Mouse (Mus musculus): ENCODE data around the gene Selenom. TPM values are rescaled to one million over a fixed set of nuclear protein-coding genes. Genes with fewer than 3 reads are reported as not detected.

Selenom gene
- polyA plus RNA-seq, 1 experiment from 2014 or later = 119 TPM

- ATAC-seq (replicated peaks; ENCODE audit: extremely low read depth, insufficient read depth, low FRiP score) = peak; percentile 1; the same call in 1 of the 2 replicates
- H3K27me3 ChIP-seq (ENCODE audit: control insufficient read depth, insufficient read depth, low read length) = no peaks in the 10 kb centered on the region
- no peaks in the 10 kb centered on the region for H3K9me3 ChIP-seq (replicated peaks; ENCODE audit: control insufficient read depth, low read length)
- H3K4me2 ChIP-seq (ENCODE audit: low read depth, low read length) = peak overlapping the region; percentile 70
- WGBS = 17% methylated on average over 8 of the region's 8 CpGs
- peaks cover 36% of the 10 kb centered on the region for H3K4me1 ChIP-seq (ENCODE audit: control insufficient read depth, insufficient read depth, low read length)
- peak overlapping the region; percentile 54 for H3K9ac ChIP-seq (ENCODE audit: low read length)
- peak overlapping the region; percentile 83; the same call in 1 of the 2 replicates for H3K4me3 ChIP-seq (ENCODE audit: low read length)
- H3K36me3 ChIP-seq (ENCODE audit: control insufficient read depth, insufficient read depth) = peaks cover 38% of the 10 kb centered on the region
- peak overlapping the region; percentile 95 for H3K27ac ChIP-seq (ENCODE audit: low read length)
Measured at GRCm38 (mm10) chr11:3534956-3535355, 20.5 kb downstream of the Selenom start.

- peak overlapping the region; percentile 95 for H3K27ac ChIP-seq (ENCODE audit: low read length)
- peaks cover 36% of the 10 kb centered on the region for H3K4me1 ChIP-seq (ENCODE audit: control insufficient read depth, insufficient read depth, low read length)
- under 1% methylated on average over 36 of the region's 36 CpGs for WGBS
- H3K9ac ChIP-seq (ENCODE audit: low read length) = peak overlapping the region; percentile 76
- H3K9me3 ChIP-seq (replicated peaks; ENCODE audit: control insufficient read depth, low read length) = no peaks in the 10 kb centered on the region
- H3K4me3 ChIP-seq (ENCODE audit: low read length) = peak overlapping the region; percentile 83
- H3K36me3 ChIP-seq (ENCODE audit: control insufficient read depth, insufficient read depth) = peaks cover 34% of the 10 kb centered on the region
- ATAC-seq (replicated peaks; ENCODE audit: extremely low read depth, insufficient read depth, low FRiP score) = peak; percentile 82
- no peaks in the 10 kb centered on the region for H3K27me3 ChIP-seq (ENCODE audit: control insufficient read depth, insufficient read depth, low read length)
- H3K4me2 ChIP-seq (ENCODE audit: low read depth, low read length) = peak overlapping the region; percentile 70
Measured at GRCm38 (mm10) chr11:3535406-3535986, 21.0 kb downstream of the Selenom start.

- 25% methylated on average over 5 of the region's 5 CpGs for WGBS
- H3K4me2 ChIP-seq (ENCODE audit: low read depth, low read length) = peak overlapping the region; percentile 70
- H3K27me3 ChIP-seq (ENCODE audit: control insufficient read depth, insufficient read depth, low read length) = no peaks in the 10 kb centered on the region
- H3K9ac ChIP-seq (ENCODE audit: low read length) = peak overlapping the region; percentile 76
- H3K4me3 ChIP-seq (ENCODE audit: low read length) = peak overlapping the region; percentile 83
- peaks cover 29% of the 10 kb centered on the region for H3K36me3 ChIP-seq (ENCODE audit: control insufficient read depth, insufficient read depth)
- ATAC-seq (replicated peaks; ENCODE audit: extremely low read depth, insufficient read depth, low FRiP score) = no peak
- no peaks in the 10 kb centered on the region for H3K9me3 ChIP-seq (replicated peaks; ENCODE audit: control insufficient read depth, low read length)
- peak overlapping the region; percentile 95 for H3K27ac ChIP-seq (ENCODE audit: low read length)
- H3K4me1 ChIP-seq (ENCODE audit: control insufficient read depth, insufficient read depth, low read length) = peaks cover 36% of the 10 kb centered on the region
Measured at GRCm38 (mm10) chr11:3536082-3536481, 21.6 kb downstream of the Selenom start.

- Histone ChIP-seq H3K4me1 (ENCODE audit: control insufficient read depth, insufficient read depth, low read length) (peaks cover 36% of the 10 kb centered on the region), H3K9ac (ENCODE audit: low read length) (peak overlapping the region; percentile 76), H3K4me2 (ENCODE audit: low read depth, low read length) (peak overlapping the region; percentile 70), H3K27ac (ENCODE audit: low read length) (peak overlapping the region; percentile 95), H3K4me3 (ENCODE audit: low read length) (peak overlapping the region; percentile 83), H3K27me3 (ENCODE audit: control insufficient read depth, insufficient read depth, low read length) (no peaks in the 10 kb centered on the region), H3K9me3 (replicated peaks; ENCODE audit: control insufficient read depth, low read length) (no peaks in the 10 kb centered on the region), H3K36me3 (ENCODE audit: control insufficient read depth, insufficient read depth) (peaks cover 21% of the 10 kb centered on the region)
- no peak for ATAC-seq (replicated peaks; ENCODE audit: extremely low read depth, insufficient read depth, low FRiP score)
- 91% methylated on average over 5 of the region's 5 CpGs for WGBS
Measured at GRCm38 (mm10) chr11:3536745-3537333, 22.4 kb downstream of the Selenom start.

- no peak for ATAC-seq (replicated peaks; ENCODE audit: extremely low read depth, insufficient read depth, low FRiP score)
- H3K4me2 ChIP-seq (ENCODE audit: low read depth, low read length) = peak overlapping the region; percentile 70
- peak overlapping the region; percentile 83 for H3K4me3 ChIP-seq (ENCODE audit: low read length)
- H3K27me3 ChIP-seq (ENCODE audit: control insufficient read depth, insufficient read depth, low read length) = no peaks in the 10 kb centered on the region
- H3K27ac ChIP-seq (ENCODE audit: low read length) = no peak overlapping the region
- H3K36me3 ChIP-seq (ENCODE audit: control insufficient read depth, insufficient read depth) = peaks cover 13% of the 10 kb centered on the region
- H3K9me3 ChIP-seq (replicated peaks; ENCODE audit: control insufficient read depth, low read length) = no peaks in the 10 kb centered on the region
- H3K4me1 ChIP-seq (ENCODE audit: control insufficient read depth, insufficient read depth, low read length) = peaks cover 36% of the 10 kb centered on the region
- H3K9ac ChIP-seq (ENCODE audit: low read length) = peak overlapping the region; percentile 89
- 64% methylated on average over 3 of the region's 3 CpGs for WGBS
Measured at GRCm38 (mm10) chr11:3537711-3538110, 23.2 kb downstream of the Selenom start.

GRCm38 (mm10) chr11:3538341-3538740 is 23.9 kb downstream of the Selenom start:
- peak overlapping the region; percentile 70 for H3K4me2 ChIP-seq (ENCODE audit: low read depth, low read length)
- H3K4me3 ChIP-seq (ENCODE audit: low read length) = peak overlapping the region; percentile 83
- whole genome bisulfite sequencing = 46% methylated on average over 4 of the region's 4 CpGs
- H3K9ac ChIP-seq (ENCODE audit: low read length) = peak overlapping the region; percentile 89
- no peaks in the 10 kb centered on the region for H3K9me3 ChIP-seq (replicated peaks; ENCODE audit: control insufficient read depth, low read length)
- peak overlapping the region; percentile 72 for H3K27ac ChIP-seq (ENCODE audit: low read length)
- H3K36me3 ChIP-seq (ENCODE audit: control insufficient read depth, insufficient read depth) = peaks cover 9% of the 10 kb centered on the region; the same call in 1 of the 2 replicates
- ATAC-seq (replicated peaks; ENCODE audit: extremely low read depth, insufficient read depth, low FRiP score) = no peak
- H3K4me1 ChIP-seq (ENCODE audit: control insufficient read depth, insufficient read depth, low read length) = peaks cover 39% of the 10 kb centered on the region
- no peaks in the 10 kb centered on the region for H3K27me3 ChIP-seq (ENCODE audit: control insufficient read depth, insufficient read depth, low read length)

- peaks cover 4% of the 10 kb centered on the region; the same call in 1 of the 2 replicates for H3K36me3 ChIP-seq (ENCODE audit: control insufficient read depth, insufficient read depth)
- peak overlapping the region; percentile 70 for H3K4me2 ChIP-seq (ENCODE audit: low read depth, low read length)
- peak; percentile 84 for ATAC-seq (replicated peaks; ENCODE audit: extremely low read depth, insufficient read depth, low FRiP score)
- H3K4me1 ChIP-seq (ENCODE audit: control insufficient read depth, insufficient read depth, low read length) = peaks cover 43% of the 10 kb centered on the region
- H3K9ac ChIP-seq (ENCODE audit: low read length) = peak overlapping the region; percentile 89
- peak overlapping the region; percentile 83 for H3K4me3 ChIP-seq (ENCODE audit: low read length)
- 4% methylated on average over 33 of the region's 33 CpGs for WGBS
- peak overlapping the region; percentile 72 for H3K27ac ChIP-seq (ENCODE audit: low read length)
- no peaks in the 10 kb centered on the region for H3K9me3 ChIP-seq (replicated peaks; ENCODE audit: control insufficient read depth, low read length)
- H3K27me3 ChIP-seq (ENCODE audit: control insufficient read depth, insufficient read depth, low read length) = no peaks in the 10 kb centered on the region
Measured at GRCm38 (mm10) chr11:3539111-3539825, 24.8 kb downstream of the Selenom start.

GRCm38 (mm10) chr11:3539826-3540196 is 25.3 kb downstream of the Selenom start:
- Histone ChIP-seq H3K4me1 (ENCODE audit: control insufficient read depth, insufficient read depth, low read length) (peaks cover 38% of the 10 kb centered on the region), H3K9me3 (replicated peaks; ENCODE audit: control insufficient read depth, low read length) (0 out of 2 replicates have a peak, but pooled peaks cover 4% of the 10 kb centered on the region), H3K4me3 (ENCODE audit: low read length) (peak overlapping the region; percentile 83), H3K27me3 (ENCODE audit: control insufficient read depth, insufficient read depth, low read length) (no peaks in the 10 kb centered on the region), H3K4me2 (ENCODE audit: low read depth, low read length) (peak overlapping the region; percentile 70), H3K36me3 (ENCODE audit: control insufficient read depth, insufficient read depth) (no peaks in the 10 kb centered on the region), H3K27ac (ENCODE audit: low read length) (no peak overlapping the region), H3K9ac (ENCODE audit: low read length) (no peak overlapping the region)
- WGBS = 75% methylated on average over 4 of the region's 4 CpGs
- no peak for ATAC-seq (replicated peaks; ENCODE audit: extremely low read depth, insufficient read depth, low FRiP score)
